Mouse (Mus musculus) MEL (cell line): ENCODE results near the gene Rps6ka4. TPM values are rescaled to one million over a fixed set of nuclear protein-coding genes. Genes with fewer than 3 reads are reported as not detected.

Experiments
- DNase-seq: peaks from one replicate; pipeline ENCODE4 v3.0.0; 2011; ENCODE audit warnings: low read depth, low spot score
- H3K27ac ChIP-seq: 2 replicates; pipeline ENCODE4 v1.5.1; 2012; ENCODE audit warnings: low read depth, mild to moderate bottlenecking, control low read depth, low read length, moderate library complexity; ENCODE audit not compliant: control insufficient read depth
- H3K27me3 ChIP-seq, 2 experiments: fragments of 150-350 bp in 1 of 2; sonication (generic) in 1 of 2; 2 replicates each; pipeline ENCODE4 v1.6.1; 2012; ENCODE audit warnings: low read length in 2 of 2, mild to moderate bottlenecking in 2 of 2, improper control_type of control experiment in 1 of 2, moderate library complexity in 1 of 2; ENCODE audit not compliant: insufficient read depth in 2 of 2, control insufficient read depth in 1 of 2
- H3K36me3 ChIP-seq, 2 experiments: 2 replicates each; pipeline ENCODE4 v1.6.1; 2012 to 2014; ENCODE audit warnings: low read length in 2 of 2, improper control_type of control experiment in 1 of 2, inconsistent platforms in 1 of 2, mild to moderate bottlenecking in 1 of 2; ENCODE audit not compliant: insufficient read depth in 2 of 2, control insufficient read depth in 1 of 2
- H3K4me1 ChIP-seq, 2 experiments: fragments of 150-350 bp in 1 of 2; sonication (generic) in 1 of 2; 2 replicates each; pipeline ENCODE4 v1.6.1; 2012; ENCODE audit warnings: low read length in 2 of 2, improper control_type of control experiment in 1 of 2, mild to moderate bottlenecking in 1 of 2; ENCODE audit not compliant: insufficient read depth in 2 of 2, control insufficient read depth in 1 of 2
- H3K4me3 ChIP-seq, 2 experiments: fragments of 150-350 bp in 1 of 2; sonication (generic) in 1 of 2; 2 replicates each; pipeline ENCODE4 v1.5.1; 2012; ENCODE audit warnings: low read depth in 2 of 2, low read length in 2 of 2, mild to moderate bottlenecking in 2 of 2, moderate library complexity in 2 of 2, control low read depth in 1 of 2, improper control_type of control experiment in 1 of 2; ENCODE audit not compliant: control insufficient read depth in 1 of 2, insufficient read depth in 1 of 2
- H3K79me2 ChIP-seq: 2 replicates; pipeline ENCODE4 v1.6.1; 2012; ENCODE audit warnings: mild to moderate bottlenecking, low read length, moderate library complexity; ENCODE audit not compliant: control insufficient read depth, poor library complexity, insufficient read depth
- H3K9ac ChIP-seq: 2 replicates; pipeline ENCODE4 v1.6.1; 2012; ENCODE audit warnings: low read depth, mild to moderate bottlenecking, control low read depth, low read length, moderate library complexity; ENCODE audit not compliant: control insufficient read depth, poor library complexity, severe bottlenecking
- H3K9me3 ChIP-seq: fragments of 150-350 bp; sonication (generic); replicated peaks from 2 replicates; pipeline ENCODE4 v1.6.1; 2012; ENCODE audit warnings: mild to moderate bottlenecking, low read length, improper control_type of control experiment, moderate library complexity; ENCODE audit not compliant: insufficient read depth
- BHLHE40 ChIP-seq: IDR thresholded peaks from 2 replicates; pipeline ENCODE4 v1.6.1; 2012; ENCODE audit warnings: low read depth, mild to moderate bottlenecking, inconsistent platforms, low read length, improper control_type of control experiment, borderline replicate concordance
- CHD1 ChIP-seq: IDR thresholded peaks from 2 replicates; pipeline ENCODE4 v1.6.1; 2012; ENCODE audit warnings: low read depth, mild to moderate bottlenecking, inconsistent platforms, low read length, improper control_type of control experiment
- CHD2 ChIP-seq: IDR thresholded peaks from 2 replicates; pipeline ENCODE4 v1.6.1; 2011; ENCODE audit warnings: low read length, improper control_type of control experiment
- E2F4 ChIP-seq: IDR thresholded peaks from 2 replicates; pipeline ENCODE4 v1.6.1; 2011; ENCODE audit warnings: low read depth, low read length, improper control_type of control experiment, borderline replicate concordance
- GATA1 ChIP-seq: IDR thresholded peaks from 2 replicates; pipeline ENCODE4 v1.6.1; 2011; ENCODE audit warnings: low read depth, low read length, improper control_type of control experiment
- HCFC1 ChIP-seq: IDR thresholded peaks from 2 replicates; pipeline ENCODE4 v1.6.1; 2012; ENCODE audit warnings: low read depth, mild to moderate bottlenecking, inconsistent platforms, low read length, improper control_type of control experiment, moderate library complexity
- MAX ChIP-seq: IDR thresholded peaks from 2 replicates; pipeline ENCODE4 v1.6.1; 2011; ENCODE audit warnings: low read length, improper control_type of control experiment
- MAZ ChIP-seq: IDR thresholded peaks from 2 replicates; pipeline ENCODE4 v1.6.1; 2012; ENCODE audit warnings: low read depth, mild to moderate bottlenecking, inconsistent platforms, low read length, improper control_type of control experiment
- MYC ChIP-seq: IDR thresholded peaks from 2 replicates; pipeline ENCODE4 v1.6.1; 2011; ENCODE audit warnings: low read depth, mild to moderate bottlenecking, low read length, improper control_type of control experiment, moderate library complexity
- POLR2A ChIP-seq, 2 experiments: IDR thresholded peaks; 2 replicates each; pipeline ENCODE4 v1.6.1; 2011 to 2012; ENCODE audit warnings: low read length in 2 of 2, mild to moderate bottlenecking in 2 of 2, control low read depth in 1 of 2, improper control_type of control experiment in 1 of 2, low read depth in 1 of 2, moderate library complexity in 1 of 2; ENCODE audit not compliant: control insufficient read depth in 1 of 2, insufficient read depth in 1 of 2, poor library complexity in 1 of 2
- POLR2AphosphoS2 ChIP-seq: IDR thresholded peaks from 2 replicates; pipeline ENCODE4 v1.6.1; 2011; ENCODE audit warnings: low read length, improper control_type of control experiment
- POLR2AphosphoS5 ChIP-seq: IDR thresholded peaks from 2 replicates; pipeline ENCODE4 v1.6.1; 2012; ENCODE audit warnings: low read depth, borderline replicate concordance, mild to moderate bottlenecking, inconsistent platforms, low read length, moderate library complexity, mixed read lengths
- SMC3 ChIP-seq: IDR thresholded peaks from 2 replicates; pipeline ENCODE4 v1.6.1; 2011; ENCODE audit warnings: low read depth, low read length, improper control_type of control experiment
- TAL1 ChIP-seq: IDR thresholded peaks from 2 replicates; pipeline ENCODE4 v1.6.1; 2012; ENCODE audit warnings: mild to moderate bottlenecking, inconsistent platforms, low read length, moderate library complexity, mixed read lengths
- USF1 ChIP-seq: IDR thresholded peaks from 2 replicates; pipeline ENCODE4 v1.6.1; 2014; ENCODE audit warnings: low read depth, mild to moderate bottlenecking, inconsistent platforms, low read length, improper control_type of control experiment, moderate library complexity
- USF2 ChIP-seq, 2 experiments: IDR thresholded peaks; 2 replicates each; pipeline ENCODE4 v1.6.1; 2011 to 2012; ENCODE audit warnings: improper control_type of control experiment in 2 of 2, low read length in 2 of 2, borderline replicate concordance in 1 of 2, inconsistent platforms in 1 of 2, low read depth in 1 of 2, mild to moderate bottlenecking in 1 of 2; ENCODE audit not compliant: insufficient read depth in 1 of 2
- ZC3H11A ChIP-seq: IDR thresholded peaks from 2 replicates; pipeline ENCODE4 v1.6.1; 2012; ENCODE audit warnings: low read depth, mild to moderate bottlenecking, inconsistent platforms, low read length, improper control_type of control experiment
- ZMIZ1 ChIP-seq: IDR thresholded peaks from 2 replicates; pipeline ENCODE4 v1.6.1; 2012; ENCODE audit warnings: low read depth, mild to moderate bottlenecking, inconsistent platforms, low read length, improper control_type of control experiment, moderate library complexity
- ZNF384 ChIP-seq: IDR thresholded peaks from 2 replicates; pipeline ENCODE4 v1.6.1; 2012; ENCODE audit warnings: low read depth, mild to moderate bottlenecking, inconsistent platforms, low read length, improper control_type of control experiment
- polyA plus RNA-seq, 2 experiments: library from polyadenylated mRNA; stranded (reverse) in 1 of 2; unstranded in 1 of 2; fragments of >175 nt in 1 of 2; fragments of >200 nt in 1 of 2; gene quantifications; 2 replicates each; pipeline versions ENCODE4 v1.2.1 to v1.2.4; 2012; ENCODE audit warnings: low replicate concordance in 2 of 2, low read depth in 1 of 2; ENCODE audit not compliant: insufficient read length in 2 of 2, insufficient read depth in 1 of 2, missing spikeins in 1 of 2
- total RNA-seq: library from RNA; depleted of rRNA; stranded (reverse); fragments of 300-350 nt; gene quantifications from 2 replicates; pipeline ENCODE4 v1.2.3, GENCODE M21; 2012

Gene Rps6ka4
- total and polyA plus RNA-seq, 3 experiments: 4.7 to 7.3 TPM; not detected in 1

GRCm38 (mm10) chr19:6851497-6851896 is 11.1 kb upstream of the Rps6ka4 start:
- H3K36me3 ChIP-seq: peaks cover 2 to 4% of the 10 kb centered on the region in 2 experiments; a peak in 2 of 4 replicates
- H3K9ac ChIP-seq: no peak overlapping the region
- H3K4me3 ChIP-seq: no peak overlapping the region
- H3K79me2 ChIP-seq: peaks cover 2% of the 10 kb centered on the region
- H3K27me3 ChIP-seq: no peaks in the 10 kb centered on the region
- TF ChIP-seq POLR2A (IDR thresholded peaks at IDR 0.05; ENCODE audit: control insufficient read depth in 1 of 2, insufficient read depth in 1 of 2, low read depth in 1 of 2, low read length in 2 of 2, poor library complexity in 1 of 2) (0 out of 4 replicates have a peak, but pooled peaks of 1 of the 2 experiments have one; percentile 25), MYC (no peak), HCFC1 (peak; percentile 85)
- no peaks in the 10 kb centered on the region for H3K9me3 ChIP-seq
- DNase-seq: no peak
- H3K4me1 ChIP-seq: no peaks in the 10 kb centered on the region
- no peak overlapping the region for H3K27ac ChIP-seq

GRCm38 (mm10) chr19:6849506-6850068 is 9.2 kb upstream of the Rps6ka4 start:
- Histone ChIP-seq H3K4me3 (no peak overlapping the region), H3K36me3 (peaks cover 0 to 3% of the 10 kb centered on the region in 2 experiments; a peak in 2 of 4 replicates), H3K4me1 (no peaks in the 10 kb centered on the region), H3K79me2 (no peaks in the 10 kb centered on the region), H3K9me3 (no peaks in the 10 kb centered on the region), H3K27me3 (no peaks in the 10 kb centered on the region), H3K27ac (no peak overlapping the region), H3K9ac (no peak overlapping the region)
- TF ChIP-seq ZNF384 (no peak), HCFC1 (no peak), MAX (no peak), MYC (no peak), GATA1 (no peak), CHD1 (no peak), POLR2AphosphoS2 (no peak), ZC3H11A (no peak), E2F4 (no peak), MAZ (no peak), CHD2 (no peak), SMC3 (no peak), USF1 (no peak), TAL1 (no peak), POLR2AphosphoS5 (no peak), ZMIZ1 (no peak), USF2 (IDR thresholded peaks at IDR 0.05; ENCODE audit: borderline replicate concordance in 1 of 2, insufficient read depth in 1 of 2, low read depth in 1 of 2, low read length in 2 of 2) (no peak), BHLHE40 (no peak)
- DNase-seq: no peak
